Mouse (Mus musculus): Measurements from ENCODE around the gene Mllt10.

DNA sequence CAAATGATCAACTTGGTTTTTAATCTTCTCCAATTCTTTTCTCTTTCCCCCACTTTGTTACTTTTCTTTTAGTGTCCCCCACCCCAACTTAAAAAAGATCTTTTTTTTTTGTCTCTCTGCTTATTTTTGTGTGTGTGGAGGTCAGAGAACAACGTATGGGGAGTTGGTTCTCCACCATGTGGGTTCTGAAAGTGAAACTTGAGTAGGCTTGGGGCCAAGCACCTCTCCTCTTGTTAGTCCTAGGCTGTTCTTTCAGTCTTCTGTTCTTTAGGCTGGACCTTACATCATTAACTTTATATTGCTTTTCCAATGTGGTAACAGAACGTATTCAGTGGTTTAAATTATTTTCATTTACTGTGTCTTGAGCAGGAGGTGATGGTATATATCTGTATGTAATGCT, 40.8 kb downstream of the Mllt10 start:
- TF ChIP-seq EP300 (IDR thresholded peaks at IDR 0.05; ENCODE audit: low read depth), result no peak
- TF ChIP-seq CTCF (IDR thresholded peaks at IDR 0.05; ENCODE audit: low read depth), result no peak

All from liver, embryonic 14.5 days (tissue).